Mouse (Mus musculus) midbrain, embryonic 12.5 days (tissue): ENCODE results near the gene Zic2. TPM values are rescaled to one million over a fixed set of nuclear protein-coding genes. Genes with fewer than 3 reads are reported as not detected.
"Not testable (repeated sequence)": the region's sequence is repeated elsewhere in the genome, so short reads cannot be mapped to it uniquely, and the experiment has no call there.

Experiments
- ATAC-seq: fragments of 200-750 bp; cut with Nextera tagmentation; 2 replicates; pipeline ENCODE4 v1.8.0; 2017; ENCODE audit warnings: low read depth, moderate TSS enrichment, moderate library complexity; ENCODE audit not compliant: low FRiP score
- H3K27ac ChIP-seq: fragments of 300-500 bp; sonication (generic); replicated peaks from 2 replicates; pipeline ENCODE4 v1.5.1; 2016; ENCODE audit warnings: mild to moderate bottlenecking
- H3K27me3 ChIP-seq: fragments of 300-500 bp; sonication (generic); 2 replicates; pipeline ENCODE4 v1.6.1; 2016; ENCODE audit warnings: mild to moderate bottlenecking
- H3K36me3 ChIP-seq: fragments of 300-500 bp; sonication (generic); 2 replicates; pipeline ENCODE4 v1.6.1; 2016
- H3K4me1 ChIP-seq: fragments of 300-500 bp; sonication (generic); 2 replicates; pipeline ENCODE4 v1.6.1; 2016
- H3K4me2 ChIP-seq: fragments of 300-500 bp; sonication (generic); replicated peaks from 2 replicates; pipeline ENCODE4 v1.6.1; 2016; ENCODE audit warnings: mild to moderate bottlenecking, moderate library complexity
- H3K4me3 ChIP-seq: fragments of 300-500 bp; sonication (generic); 2 replicates; pipeline ENCODE4 v1.5.1; 2016; ENCODE audit warnings: mild to moderate bottlenecking
- H3K9ac ChIP-seq: fragments of 300-500 bp; sonication (generic); replicated peaks from 2 replicates; pipeline ENCODE4 v1.6.1; 2016; ENCODE audit warnings: mild to moderate bottlenecking, moderate library complexity
- H3K9me3 ChIP-seq: fragments of 300-500 bp; sonication (generic); 2 replicates; pipeline ENCODE4 v1.6.1; 2016; ENCODE audit warnings: mild to moderate bottlenecking
- WGBS: fragments of 180-500 bp; shearing (Covaris S2); methylation state at CpG from one replicate; pipeline ENCODE4 v1.1.7; 2016; 5-methylcytosine and 5-hydroxymethylcytosine counted together
- polyA plus RNA-seq: library from polyadenylated mRNA; unstranded; fragments of >200 nt; fragmentation: Nextera tagmentation; extraction: Ambion mirVana; gene quantifications from 2 replicates; pipeline ENCODE4 v1.2.1, GENCODE M21; 2016

Gene Zic2
- polyA plus RNA-seq, 1 experiment from 2014 or later, result 14.2 TPM

- H3K9me3 ChIP-seq, result no peaks in the 10 kb centered on the region
- H3K27ac ChIP-seq, result peak overlapping the region; percentile 96
- peak overlapping the region; percentile 66 for H3K4me3 ChIP-seq
- ATAC-seq, result no peak
- H3K9ac ChIP-seq, result peak overlapping the region; percentile 84
- peak overlapping the region; percentile 78 for H3K4me2 ChIP-seq
- peaks cover 85% of the 10 kb centered on the region for H3K27me3 ChIP-seq
- under 1% methylated on average over 40 of the region's 40 CpGs for WGBS
- peaks cover 33% of the 10 kb centered on the region for H3K4me1 ChIP-seq
- H3K36me3 ChIP-seq, result no peaks in the 10 kb centered on the region
Observed at GRCm38 (mm10) chr14:122463080-122463691, 12.0 kb upstream of the Zic2 start.

GRCm38 (mm10) chr14:122463734-122464341 lies 11.4 kb upstream of the Zic2 start:
- H3K4me3 ChIP-seq, result peak overlapping the region; percentile 66
- H3K27me3 ChIP-seq, result peaks cover 87% of the 10 kb centered on the region
- H3K9ac ChIP-seq, result peak overlapping the region; percentile 84
- H3K27ac ChIP-seq, result peak overlapping the region; percentile 96
- ATAC-seq, result peak; percentile 36
- peaks cover 33% of the 10 kb centered on the region for H3K4me1 ChIP-seq
- peak overlapping the region; percentile 78 for H3K4me2 ChIP-seq
- H3K9me3 ChIP-seq, H3K36me3 ChIP-seq: not testable (repeated sequence)
- WGBS, result under 1% methylated on average over 52 of the region's 58 CpGs

GRCm38 (mm10) chr14:122464351-122464762 lies 10.9 kb upstream of the Zic2 start:
- ATAC-seq, result peak; percentile 20
- no peaks in the 10 kb centered on the region for H3K36me3 ChIP-seq
- H3K4me3 ChIP-seq, result peak overlapping the region; percentile 66
- peak overlapping the region; percentile 96 for H3K27ac ChIP-seq
- peak overlapping the region; percentile 84 for H3K9ac ChIP-seq
- WGBS, result 1% methylated on average over 54 of the region's 62 CpGs
- H3K27me3 ChIP-seq, result peaks cover 88% of the 10 kb centered on the region
- peaks cover 35% of the 10 kb centered on the region for H3K4me1 ChIP-seq
- no peaks in the 10 kb centered on the region for H3K9me3 ChIP-seq
- H3K4me2 ChIP-seq, result peak overlapping the region; percentile 78

- Histone ChIP-seq H3K9ac (peak within 1 kb of the TSS; percentile 84), H3K4me3 (peak within 1 kb of the TSS; percentile 66), H3K4me1 (peaks cover 37% of the 10 kb centered on the region), H3K27me3 (peaks cover 84% of the 10 kb centered on the region), H3K36me3 (no peaks in the 10 kb centered on the region), H3K9me3 (no peaks in the 10 kb centered on the region), H3K27ac (peak within 1 kb of the TSS; percentile 96), H3K4me2 (peak within 1 kb of the TSS; percentile 78)
- peak; percentile 76 for ATAC-seq
- under 1% methylated on average over 51 of the region's 62 CpGs for WGBS
Observed at GRCm38 (mm10) chr14:122464763-122465741, 10.2 kb upstream of the Zic2 start, which contains the start of gene Zic5. Zic5 (minus strand) TSS chr14:122465677.

- no peak for ATAC-seq
- Histone ChIP-seq H3K4me2 (peak overlapping the region; percentile 78), H3K9ac (peak overlapping the region; percentile 56), H3K27ac (peak overlapping the region; percentile 96), H3K4me3 (peak overlapping the region; percentile 66), H3K27me3 (peaks cover 82% of the 10 kb centered on the region), H3K36me3 (no peaks in the 10 kb centered on the region), H3K9me3 (no peaks in the 10 kb centered on the region), H3K4me1 (peaks cover 37% of the 10 kb centered on the region)
- 21% methylated on average over 13 of the region's 13 CpGs for WGBS
Observed at GRCm38 (mm10) chr14:122465931-122466490, 9.2 kb upstream of the Zic2 start.

- H3K9me3 ChIP-seq, result no peaks in the 10 kb centered on the region
- H3K27me3 ChIP-seq, result peaks cover 85% of the 10 kb centered on the region
- peak overlapping the region; percentile 78 for H3K4me2 ChIP-seq
- no peak overlapping the region for H3K9ac ChIP-seq
- WGBS, result 44% methylated on average over 7 of the region's 7 CpGs
- H3K4me3 ChIP-seq, result 0 out of 2 replicates have a peak overlapping the region, but pooled peaks have one; percentile 7
- ATAC-seq, result no peak
- H3K36me3 ChIP-seq, result no peaks in the 10 kb centered on the region
- peaks cover 38% of the 10 kb centered on the region for H3K4me1 ChIP-seq
- no peak overlapping the region for H3K27ac ChIP-seq
Observed at GRCm38 (mm10) chr14:122466756-122467362, 8.4 kb upstream of the Zic2 start.

GRCm38 (mm10) chr14:122467926-122468841 lies 7.1 kb upstream of the Zic2 start:
- no peak for ATAC-seq
- H3K4me2 ChIP-seq, result peak overlapping the region; percentile 44
- 8% methylated on average over 23 of the region's 23 CpGs for WGBS
- H3K9me3 ChIP-seq, result no peaks in the 10 kb centered on the region
- H3K4me3 ChIP-seq, result peak overlapping the region; percentile 19
- H3K27me3 ChIP-seq, result peaks cover 83% of the 10 kb centered on the region
- peaks cover 35% of the 10 kb centered on the region for H3K4me1 ChIP-seq
- H3K27ac ChIP-seq, result peak overlapping the region; percentile 43; the same call in 1 of the 2 replicates
- H3K9ac ChIP-seq, result peak overlapping the region; percentile 40
- H3K36me3 ChIP-seq, result no peaks in the 10 kb centered on the region

GRCm38 (mm10) chr14:122468971-122469755 lies 6.1 kb upstream of the Zic2 start:
- peak overlapping the region; percentile 19 for H3K4me3 ChIP-seq
- H3K9me3 ChIP-seq, result no peaks in the 10 kb centered on the region
- no peak for ATAC-seq
- peak overlapping the region; percentile 44 for H3K4me2 ChIP-seq
- no peaks in the 10 kb centered on the region for H3K36me3 ChIP-seq
- WGBS, result 4% methylated on average over 28 of the region's 28 CpGs
- peaks cover 83% of the 10 kb centered on the region for H3K27me3 ChIP-seq
- peak overlapping the region; percentile 40; the same call in 1 of the 2 replicates for H3K9ac ChIP-seq
- peaks cover 40% of the 10 kb centered on the region for H3K4me1 ChIP-seq
- H3K27ac ChIP-seq, result peak overlapping the region; percentile 43; the same call in 1 of the 2 replicates

- no peak for ATAC-seq
- 17% methylated on average over 10 of the region's 31 CpGs for WGBS
- Histone ChIP-seq H3K36me3 (no peaks in the 10 kb centered on the region), H3K9ac (0 out of 2 replicates have a peak overlapping the region, but pooled peaks have one; percentile 97), H3K27ac (peak overlapping the region; percentile 99), H3K4me1 (peaks cover 31% of the 10 kb centered on the region), H3K27me3 (peaks cover 84% of the 10 kb centered on the region), H3K4me3 (peak overlapping the region; percentile 23), H3K9me3 (no peaks in the 10 kb centered on the region), H3K4me2 (peak overlapping the region; percentile 71)
Observed at GRCm38 (mm10) chr14:122471449-122472085, 3.7 kb upstream of the Zic2 start.
